30 mouse cellular contexts compared by ENCODE assay signal in genomic region chr17:73367334-73367733, GRCm38 (mm10). TPM values are rescaled to one million over a fixed set of nuclear protein-coding genes. Genes with fewer than 3 reads are reported as not detected.
"Had no signal": no experiment of that assay in that cellular context is flagged by ENCODE, and none has a peak within 500 bp of the region (broad histone marks: within the 10 kb centered on the region; RNA-seq: fewer than 3 reads in every experiment).

No protein-coding gene starts in this region.

- H3K4me2 ChIP-seq: heart, embryonic 12.5 days; hindbrain, embryonic 12.5 days; hindbrain, embryonic 14.5 days; kidney, embryonic 15.5 days; limb, embryonic 13.5 days; limb, embryonic 15.5 days; liver, embryonic 11.5 days; liver, embryonic 13.5 days had no signal

- H3K27me3 ChIP-seq: heart, embryonic 12.5 days; hindbrain, embryonic 12.5 days; kidney, embryonic 15.5 days; limb, embryonic 13.5 days; limb, embryonic 15.5 days; liver, embryonic 13.5 days had no signal

- H3K36me3 ChIP-seq: heart, embryonic 10.5 days; heart, embryonic 12.5 days; hindbrain, embryonic 10.5 days; hindbrain, embryonic 12.5 days; kidney, embryonic 15.5 days; limb, embryonic 13.5 days; limb, embryonic 15.5 days; liver, embryonic 13.5 days had no signal

- H3K9ac ChIP-seq: heart, embryonic 12.5 days; hindbrain, embryonic 12.5 days; hindbrain, embryonic 14.5 days; kidney, embryonic 15.5 days; limb, embryonic 13.5 days; limb, embryonic 15.5 days; liver, embryonic 13.5 days had no signal

- ATAC-seq: hindbrain, embryonic 16.5 days; inflammation-experienced regulatory T-cells, adult 6 months had no signal

- H3K9me3 ChIP-seq: heart, embryonic 10.5 days; hindbrain, embryonic 10.5 days; hindbrain, embryonic 12.5 days; kidney, embryonic 15.5 days; limb, embryonic 13.5 days; limb, embryonic 15.5 days; liver, embryonic 13.5 days had no signal

- H3K4me3 ChIP-seq: gastrocnemius, adult 2 months; heart, embryonic 10.5 days; heart, embryonic 12.5 days; hindbrain, embryonic 10.5 days; hindbrain, embryonic 12.5 days; kidney, embryonic 15.5 days; limb, embryonic 13.5 days; limb, embryonic 15.5 days; liver, embryonic 13.5 days had no signal

- H3K4me1 ChIP-seq: heart, embryonic 10.5 days; heart, embryonic 12.5 days; hindbrain, embryonic 10.5 days; hindbrain, embryonic 12.5 days; kidney, embryonic 15.5 days; limb, embryonic 13.5 days; limb, embryonic 15.5 days; liver, embryonic 13.5 days had no signal

- H3K27ac ChIP-seq: gastrocnemius, adult 2 months; heart, embryonic 10.5 days; hindbrain, embryonic 10.5 days; hindbrain, embryonic 12.5 days; hindbrain, embryonic 14.5 days; kidney, embryonic 15.5 days; kidney, postnatal 0 days; limb, embryonic 13.5 days; limb, embryonic 15.5 days; liver, embryonic 13.5 days had no signal

- DNase-seq: gastrocnemius, adult 2 months; gastrocnemius, postnatal 10 days; gastrocnemius, postnatal 25 days; heart, adult 18-20 months; heart, postnatal 10 days; heart, postnatal 4 days; kidney, adult 11 months; kidney, adult 2 months; kidney, adult 9 months; kidney, postnatal 14 days; kidney, postnatal 36 days; layer of hippocampus, adult 9-11 months; layer of hippocampus, postnatal 36 days; left cerebral cortex, postnatal 4 days; liver, embryonic 13.5 days had no signal

RNA-seq across cellular contexts. Expression of gene Capn13, which starts 33.3 kb away (rescaled TPM):
- polyA plus RNA-seq: frontal cortex, adult 2 months; heart, embryonic 10.5 days; heart, embryonic 12.5 days; heart, embryonic 16.5 days; hindbrain, embryonic 12.5 days; inflammation-experienced regulatory T-cells, adult 6 months; kidney, embryonic 15.5 days; limb, embryonic 11.5 days; limb, embryonic 13.5 days; limb, embryonic 15.5 days; liver, embryonic 11.5 days; liver, embryonic 13.5 days had no signal
